23 mouse cellular contexts compared by ENCODE assay signal in the genomic region with DNA sequence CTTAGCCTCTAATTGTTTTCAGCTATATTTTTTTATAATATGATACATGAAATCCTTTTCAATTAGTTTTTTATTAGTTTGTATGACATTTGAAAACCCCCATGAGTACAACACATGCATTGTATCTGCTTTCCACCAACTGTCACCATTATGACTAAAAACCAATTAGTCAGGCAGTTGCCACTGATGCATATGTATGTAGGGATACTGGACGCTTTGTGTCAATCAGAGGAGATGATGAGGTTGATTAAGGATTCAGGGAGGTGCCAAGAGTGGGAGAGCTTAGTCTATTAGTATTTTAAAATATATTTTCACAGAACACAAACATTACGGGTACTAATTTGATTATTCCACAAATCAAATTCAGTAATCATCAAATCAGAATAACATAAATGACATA.
"Had no signal": no experiment of that assay in that cellular context is flagged by ENCODE, and none has a peak within 500 bp of the region (broad histone marks: within the 10 kb centered on the region; RNA-seq: fewer than 3 reads in every experiment).

No protein-coding gene starts in this region.

- H3K27ac ChIP-seq: kidney, postnatal 0 days; layer of hippocampus, adult 2 months; limb, embryonic 10.5 days; limb, embryonic 13.5 days; liver, embryonic 12.5 days; liver, embryonic 15.5 days; lung, embryonic 15.5 days; neural tube, embryonic 13.5 days; stomach, embryonic 15.5 days had no signal

- H3K36me3 ChIP-seq: limb, embryonic 10.5 days; limb, embryonic 13.5 days; liver, embryonic 12.5 days; liver, embryonic 15.5 days; lung, embryonic 15.5 days; neural tube, embryonic 13.5 days; stomach, embryonic 15.5 days had no signal

- H3K27me3 ChIP-seq: limb, embryonic 13.5 days; liver, embryonic 12.5 days; liver, embryonic 15.5 days; lung, embryonic 15.5 days; megakaryocyte, embryonic 14.5 days; neural tube, embryonic 13.5 days; stomach, embryonic 15.5 days had no signal

- H3K4me3 ChIP-seq: layer of hippocampus, adult 2 months; limb, embryonic 10.5 days; limb, embryonic 13.5 days; liver, embryonic 12.5 days; liver, embryonic 15.5 days; lung, embryonic 15.5 days; megakaryocyte, embryonic 14.5 days; myocyte; neural tube, embryonic 13.5 days; stomach, embryonic 15.5 days had no signal

- H3K4me2 ChIP-seq: limb, embryonic 13.5 days; liver, embryonic 12.5 days; liver, embryonic 15.5 days; lung, embryonic 15.5 days; neural tube, embryonic 13.5 days; stomach, embryonic 15.5 days had no signal

- H3K4me1 ChIP-seq: limb, embryonic 10.5 days; limb, embryonic 13.5 days; liver, embryonic 12.5 days; liver, embryonic 15.5 days; lung, embryonic 15.5 days; megakaryocyte, embryonic 14.5 days; stomach, embryonic 15.5 days had no signal

- DNase-seq: kidney, adult 2 months; kidney, postnatal 25 days; layer of hippocampus, adult 9-11 months; liver; lung, adult 18-20 months; lung, postnatal 10 days; lung, postnatal 36 days; midbrain, embryonic 14.5 days; retina, postnatal 1 day; right cerebral cortex, postnatal 25 days; spleen, adult 18-20 months; thymus, postnatal 25 days had no signal

- H3K9ac ChIP-seq: limb, embryonic 13.5 days; liver, embryonic 12.5 days; liver, embryonic 15.5 days; lung, embryonic 15.5 days; neural tube, embryonic 13.5 days; stomach, embryonic 15.5 days had no signal

- ATAC-seq: liver, embryonic 12.5 days had no signal

- H3K9me3 ChIP-seq: limb, embryonic 10.5 days; limb, embryonic 13.5 days; liver, embryonic 12.5 days; liver, embryonic 15.5 days; lung, embryonic 15.5 days; megakaryocyte, embryonic 14.5 days; neural tube, embryonic 13.5 days; stomach, embryonic 15.5 days had no signal
